Mouse (Mus musculus) heart, embryonic 14.5 days (tissue): ENCODE measurements around the gene Ankar. TPM values are rescaled to one million over a fixed set of nuclear protein-coding genes. Genes with fewer than 3 reads are reported as not detected.

Experiments
- ATAC-seq: fragments of 200-750 bp; cut with Nextera tagmentation; 2 replicates; pipeline ENCODE4 v1.8.0; 2017; ENCODE audit warnings: low read depth, moderate TSS enrichment; ENCODE audit not compliant: insufficient number of reproducible peaks, insufficient read depth, low FRiP score
- H3K27ac ChIP-seq, 2 experiments: fragments of 200-500 bp in 1 of 2; fragments of 300-500 bp in 1 of 2; sonication (generic) in 1 of 2; replicated peaks in 1 of 2; 2 replicates each; pipeline ENCODE4 v1.5.1; 2012 to 2014; ENCODE audit warnings: low read depth in 2 of 2, low read length in 2 of 2, control low read depth in 1 of 2, mild to moderate bottlenecking in 1 of 2, mixed read lengths in 1 of 2; ENCODE audit not compliant: control insufficient read depth in 1 of 2, insufficient read depth in 1 of 2
- H3K27me3 ChIP-seq: fragments of 300-500 bp; sonication (generic); 2 replicates; pipeline ENCODE4 v1.6.1; 2014; ENCODE audit warnings: mild to moderate bottlenecking, low read length, control low read depth; ENCODE audit not compliant: control insufficient read depth, insufficient read depth
- H3K36me3 ChIP-seq: fragments of 300-500 bp; sonication (generic); 2 replicates; pipeline ENCODE4 v1.6.1; 2014; ENCODE audit warnings: mild to moderate bottlenecking, control low read depth, low read length, mixed read lengths; ENCODE audit not compliant: control insufficient read depth, insufficient read depth
- H3K4me1 ChIP-seq, 2 experiments: fragments of 200-500 bp in 1 of 2; fragments of 300-500 bp in 1 of 2; sonication (generic) in 1 of 2; 2 replicates each; pipeline ENCODE4 v1.6.1; 2012 to 2014; ENCODE audit warnings: low read length in 2 of 2, control low read depth in 1 of 2, mixed read lengths in 1 of 2; ENCODE audit not compliant: control insufficient read depth in 2 of 2, insufficient read depth in 2 of 2
- H3K4me2 ChIP-seq: fragments of 300-500 bp; sonication (generic); 2 replicates; pipeline ENCODE4 v1.6.1; 2014; ENCODE audit warnings: mild to moderate bottlenecking, low read length
- H3K4me3 ChIP-seq, 2 experiments: fragments of 200-500 bp in 1 of 2; fragments of 300-500 bp in 1 of 2; sonication (generic) in 1 of 2; 2 replicates each; pipeline ENCODE4 v1.5.1; 2012 to 2014; ENCODE audit warnings: low read length in 2 of 2, mild to moderate bottlenecking in 2 of 2, control low read depth in 1 of 2, low read depth in 1 of 2, moderate library complexity in 1 of 2; ENCODE audit not compliant: control insufficient read depth in 1 of 2, insufficient read depth in 1 of 2
- H3K9ac ChIP-seq: fragments of 300-500 bp; sonication (generic); 2 replicates; pipeline ENCODE4 v1.6.1; 2014; ENCODE audit warnings: mild to moderate bottlenecking, low read length
- H3K9me3 ChIP-seq: fragments of 300-500 bp; sonication (generic); 2 replicates; pipeline ENCODE4 v1.6.1; 2016; ENCODE audit warnings: low read length, control low read depth; ENCODE audit not compliant: control insufficient read depth
- WGBS: fragments of 180-500 bp; shearing (Covaris S2); extraction: QIAGEN DNeasy Blood & Tissue Kit; methylation state at CpG from one replicate; pipeline ENCODE4 v1.1.7; 2014; 5-methylcytosine and 5-hydroxymethylcytosine counted together
- polyA plus RNA-seq: library from polyadenylated mRNA; unstranded; fragments of >200 nt; fragmentation: Nextera tagmentation; extraction: Ambion mirVana; gene quantifications from 2 replicates; pipeline ENCODE4 v1.2.1, GENCODE M21; 2014

Ankar gene
- polyA plus RNA-seq, 1 experiment from 2014 or later = not detected

DNA sequence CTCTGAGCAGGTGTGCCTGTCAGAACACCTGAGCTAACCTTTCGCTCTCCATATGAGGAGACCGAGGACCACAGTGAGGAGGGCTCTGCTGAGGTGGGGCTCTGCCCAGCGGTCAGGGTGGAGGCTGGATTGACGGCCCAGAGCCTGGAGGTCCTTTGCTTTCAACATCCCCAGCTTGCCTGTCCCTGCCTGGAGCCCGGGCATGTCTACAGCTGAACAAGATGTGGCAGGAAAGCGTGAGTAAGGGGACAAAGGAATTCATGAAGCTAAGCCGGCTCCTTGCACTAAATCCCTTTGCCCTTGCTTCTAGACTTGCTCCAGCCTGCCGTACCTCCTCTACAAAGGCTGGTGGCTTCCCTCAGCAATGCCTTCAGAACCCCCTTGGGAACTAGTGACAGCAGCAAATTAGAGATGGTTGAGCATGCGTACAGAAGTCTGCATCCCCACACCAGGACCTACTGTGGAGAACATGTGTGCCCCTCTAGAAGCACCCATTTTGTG, 32.9 kb upstream of the Ankar start:
- peaks cover 4 to 10% of the 10 kb centered on the region in 2 experiments; a peak in 3 of 4 replicates for H3K4me1 ChIP-seq
- H3K9ac ChIP-seq = no peak overlapping the region
- 84% methylated on average over 9 of the region's 9 CpGs for WGBS
- no peaks in the 10 kb centered on the region for H3K9me3 ChIP-seq
- no peak for ATAC-seq
- no peaks in the 10 kb centered on the region; the same call in 1 of the 2 replicates for H3K27me3 ChIP-seq
- H3K4me2 ChIP-seq = no peak overlapping the region
- H3K36me3 ChIP-seq = no peaks in the 10 kb centered on the region
- H3K4me3 ChIP-seq = no peak overlapping the region
- no peak overlapping the region for H3K27ac ChIP-seq

- Histone ChIP-seq H3K27ac (no peak overlapping the region), H3K9ac (no peak overlapping the region), H3K36me3 (no peaks in the 10 kb centered on the region), H3K4me2 (no peak overlapping the region), H3K9me3 (no peaks in the 10 kb centered on the region), H3K27me3 (no peaks in the 10 kb centered on the region; the same call in 1 of the 2 replicates), H3K4me1 (no peaks in the 10 kb centered on the region), H3K4me3 (no peak overlapping the region)
- WGBS = 84% methylated on average over 10 of the region's 10 CpGs
- no peak for ATAC-seq
Observed at GRCm38 (mm10) chr1:72730126-72730525, 29.7 kb upstream of the Ankar start.

DNA sequence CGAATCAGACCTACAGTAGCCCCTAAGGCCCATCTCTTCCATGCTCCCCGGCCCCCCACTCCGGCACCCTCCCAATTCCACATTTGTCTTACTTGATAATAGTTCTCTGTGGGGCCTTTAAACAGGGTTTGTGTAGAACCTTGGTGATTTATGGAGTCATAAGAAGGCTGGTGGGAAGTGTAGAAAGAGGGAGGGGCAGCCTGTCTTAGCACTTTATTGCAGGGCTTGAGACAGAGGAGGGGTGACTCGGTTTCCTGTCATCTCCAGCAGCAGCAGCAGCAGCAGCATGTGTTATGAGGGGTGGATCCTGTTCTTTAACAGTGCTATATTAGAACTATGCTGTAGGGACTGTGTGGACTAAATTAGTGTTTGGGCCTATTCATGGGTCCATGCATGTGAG, 28.4 kb upstream of the Ankar start:
- WGBS = 81% methylated on average over 4 of the region's 4 CpGs
- no peak for ATAC-seq
- no peak overlapping the region for H3K9ac ChIP-seq

GRCm38 (mm10) chr1:72725941-72726340, 25.6 kb upstream of the Ankar start:
- H3K36me3 ChIP-seq = no peaks in the 10 kb centered on the region
- ATAC-seq = no peak

More for the DNA sequence above, 28.4 kb upstream of the Ankar start:
- H3K4me3 ChIP-seq = no peak overlapping the region
- no peaks in the 10 kb centered on the region for H3K36me3 ChIP-seq
- no peaks in the 10 kb centered on the region; the same call in 1 of the 2 replicates for H3K27me3 ChIP-seq
- H3K4me1 ChIP-seq = no peaks in the 10 kb centered on the region
- H3K27ac ChIP-seq = no peak overlapping the region
- H3K4me2 ChIP-seq = no peak overlapping the region
- H3K9me3 ChIP-seq = no peaks in the 10 kb centered on the region

DNA sequence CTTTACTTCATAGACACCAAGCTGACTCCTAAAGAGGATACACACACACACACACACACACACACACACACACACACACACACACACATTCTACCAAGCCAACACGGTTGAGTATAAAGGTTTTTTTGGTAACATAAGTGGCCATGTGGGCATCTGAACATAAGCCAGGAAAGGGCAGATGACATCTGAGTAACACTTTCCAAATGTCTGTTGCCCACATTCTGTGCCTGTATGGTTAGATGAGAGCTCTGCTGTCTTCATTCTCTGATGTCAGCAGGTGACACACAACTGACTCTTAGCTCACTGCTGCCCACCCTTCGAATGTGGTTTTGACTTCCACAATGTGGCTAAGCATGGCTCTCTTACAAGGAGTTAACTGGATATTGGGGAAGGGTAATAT, 24.0 kb upstream of the Ankar start:
- Histone ChIP-seq H3K27me3 (no peaks in the 10 kb centered on the region; the same call in 1 of the 2 replicates), H3K4me2 (no peak overlapping the region), H3K4me3 (no peak overlapping the region), H3K9ac (no peak overlapping the region), H3K27ac (no peak overlapping the region), H3K36me3 (no peaks in the 10 kb centered on the region), H3K4me1 (peaks cover 0 to 4% of the 10 kb centered on the region in 2 experiments; a peak in 2 of 4 replicates), H3K9me3 (no peaks in the 10 kb centered on the region)
- WGBS = 67% methylated on average over 2 of the region's 2 CpGs
- no peak for ATAC-seq

More at GRCm38 (mm10) chr1:72725941-72726340, 25.6 kb upstream of the Ankar start:
- Histone ChIP-seq H3K27me3 (no peaks in the 10 kb centered on the region; the same call in 1 of the 2 replicates), H3K9me3 (no peaks in the 10 kb centered on the region), H3K4me3 (no peak overlapping the region), H3K4me2 (no peak overlapping the region), H3K27ac (no peak overlapping the region), H3K4me1 (peaks cover 0 to 4% of the 10 kb centered on the region in 2 experiments; a peak in 2 of 4 replicates), H3K9ac (no peak overlapping the region)
- WGBS = 90% methylated on average over 13 of the region's 13 CpGs

DNA sequence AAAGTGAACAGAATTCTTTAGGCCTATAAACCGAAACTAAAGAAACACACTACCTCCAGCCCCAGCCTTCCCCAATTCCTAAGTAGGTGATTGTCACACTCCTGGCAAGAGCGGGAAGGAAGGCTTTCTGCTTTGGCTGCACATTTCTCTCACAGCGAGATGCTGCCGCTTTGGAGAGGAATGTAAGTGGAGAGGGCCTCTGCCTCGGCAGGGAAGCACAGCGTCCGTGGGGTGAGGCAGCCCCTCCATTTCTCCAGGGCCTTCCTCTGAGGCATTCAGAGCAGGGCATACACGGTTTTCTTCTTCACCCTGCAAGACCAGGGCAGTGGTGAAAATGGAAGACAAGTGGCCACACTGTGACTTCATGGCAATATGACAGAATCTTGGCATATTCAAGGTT, 22.3 kb upstream of the Ankar start:
- Histone ChIP-seq H3K4me1 (peaks cover 0 to 4% of the 10 kb centered on the region in 2 experiments; a peak in 2 of 4 replicates), H3K4me3 (no peak overlapping the region), H3K4me2 (no peak overlapping the region), H3K9ac (peak overlapping the region; percentile 30; the same call in 1 of the 2 replicates), H3K27me3 (no peaks in the 10 kb centered on the region; the same call in 1 of the 2 replicates), H3K9me3 (no peaks in the 10 kb centered on the region), H3K36me3 (no peaks in the 10 kb centered on the region), H3K27ac (no peak overlapping the region)
- 28% methylated on average over 8 of the region's 8 CpGs for WGBS
- no peak for ATAC-seq

DNA sequence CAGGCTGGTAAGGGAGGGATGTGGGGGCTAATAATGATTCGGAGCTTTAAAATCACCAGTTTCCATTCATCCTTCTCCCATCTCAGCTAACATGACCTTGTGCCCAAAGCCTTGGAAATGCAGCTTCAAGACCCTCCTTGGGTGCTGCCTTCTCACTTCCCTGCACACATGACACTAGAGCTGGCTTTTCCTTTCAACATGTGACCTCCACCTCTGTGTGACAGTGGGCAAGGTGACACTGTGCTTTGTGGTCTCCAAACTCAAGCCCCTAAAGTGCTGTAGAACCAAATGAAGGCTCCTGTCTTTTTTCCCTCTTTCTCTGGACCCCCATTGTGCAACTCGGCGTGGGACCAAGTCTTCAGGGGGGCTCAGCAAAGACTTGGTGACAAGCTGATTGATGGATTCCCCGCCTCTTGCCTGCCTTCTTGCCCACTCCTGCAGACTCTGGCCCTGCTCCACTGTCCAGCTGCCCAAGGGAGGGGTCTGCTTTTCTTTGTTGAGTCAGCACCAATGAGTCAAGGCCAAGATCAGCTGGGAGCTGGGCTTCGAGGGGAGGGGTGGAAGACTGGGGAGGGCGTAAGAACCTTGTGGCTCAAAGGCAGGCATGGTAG, 19.8 kb upstream of the Ankar start:
- Histone ChIP-seq H3K4me1 (peaks cover 0 to 4% of the 10 kb centered on the region in 2 experiments; a peak in 2 of 4 replicates), H3K9ac (no peak overlapping the region), H3K4me2 (no peak overlapping the region), H3K27ac (no peak overlapping the region), H3K9me3 (no peaks in the 10 kb centered on the region), H3K36me3 (peaks cover 9% of the 10 kb centered on the region), H3K27me3 (no peaks in the 10 kb centered on the region; the same call in 1 of the 2 replicates), H3K4me3 (no peak overlapping the region)
- 66% methylated on average over 6 of the region's 6 CpGs for WGBS
- no peak for ATAC-seq
